Mouse (Mus musculus) liver, postnatal 0 days (tissue): ENCODE measurements around the gene Nrxn2.

Experiments
- CTCF ChIP-seq: sonication (generic); IDR thresholded peaks from 2 replicates; pipeline ENCODE4 v1.5.1; 2016; ENCODE audit warnings: antibody characterized with exemption, low read depth
- EP300 ChIP-seq: IDR thresholded peaks from 2 replicates; pipeline ENCODE4 v1.6.1; 2016; ENCODE audit warnings: antibody characterized with exemption, low read depth, mild to moderate bottlenecking

- no peak for TF ChIP-seq CTCF
- no peak for TF ChIP-seq EP300
Measured at GRCm38 (mm10) chr19:6509881-6510280, 91.3 kb downstream of the Nrxn2 start.
